Mouse (Mus musculus) liver, embryonic 14.5 days (tissue): ENCODE measurements around the gene Entpd1. TPM values are rescaled to one million over a fixed set of nuclear protein-coding genes. Genes with fewer than 3 reads are reported as not detected.
A peak's percentile ranks its signal among the peaks of the same experiment; 100 is the strongest.

ENCODE experiments used
- ATAC-seq: fragments of 200-750 bp; cut with Nextera tagmentation; 2 replicates; pipeline ENCODE4 v1.8.0; 2017; ENCODE audit warnings: moderate number of reproducible peaks, mild to moderate bottlenecking, moderate library complexity; ENCODE audit not compliant: insufficient read depth
- DNase-seq, 3 experiments: peaks; one replicate each; pipeline ENCODE4 v3.0.0-alpha.2; 2012 to 2013; ENCODE audit warnings: low read depth in 3 of 3, low spot score in 3 of 3
- H3K27ac ChIP-seq: fragments of 300-500 bp; sonication (generic); 2 replicates; pipeline ENCODE4 v1.5.1; 2014; ENCODE audit warnings: moderate library complexity, mild to moderate bottlenecking, control low read depth, inconsistent platforms
- H3K27me3 ChIP-seq: fragments of 300-500 bp; sonication (generic); 2 replicates; pipeline ENCODE4 v1.6.1; 2014; ENCODE audit warnings: mild to moderate bottlenecking, low read length, moderate library complexity; ENCODE audit not compliant: control insufficient read depth, insufficient read depth
- H3K36me3 ChIP-seq: fragments of 300-500 bp; sonication (generic); replicated peaks from 2 replicates; pipeline ENCODE4 v1.6.1; 2014; ENCODE audit warnings: low read depth; ENCODE audit not compliant: control insufficient read depth, insufficient read depth
- H3K4me1 ChIP-seq, 2 experiments: fragments of 200-500 bp in 1 of 2; fragments of 300-500 bp in 1 of 2; sonication (generic) in 1 of 2; replicated peaks; 2 replicates each; pipeline ENCODE4 v1.6.1; 2012 to 2014; ENCODE audit warnings: antibody characterized with exemption in 1 of 2, inconsistent platforms in 1 of 2, low read length in 1 of 2; ENCODE audit not compliant: control insufficient read depth in 2 of 2, insufficient read depth in 2 of 2
- H3K4me2 ChIP-seq: fragments of 300-500 bp; sonication (generic); 2 replicates; pipeline ENCODE4 v1.6.1; 2014; ENCODE audit warnings: low read depth, mild to moderate bottlenecking, control low read depth, moderate library complexity
- H3K4me3 ChIP-seq, 2 experiments: fragments of 200-500 bp in 1 of 2; fragments of 300-500 bp in 1 of 2; sonication (generic) in 1 of 2; 2 replicates each; pipeline ENCODE4 v1.5.1; 2012 to 2014; ENCODE audit warnings: low read depth in 2 of 2, low read length in 2 of 2, mild to moderate bottlenecking in 2 of 2, control low read depth in 1 of 2, inconsistent platforms in 1 of 2, moderate library complexity in 1 of 2; ENCODE audit not compliant: insufficient read depth in 1 of 2
- H3K9ac ChIP-seq: fragments of 300-500 bp; sonication (generic); replicated peaks from 2 replicates; pipeline ENCODE4 v1.6.1; 2014; ENCODE audit warnings: mild to moderate bottlenecking, control low read depth, moderate library complexity
- H3K9me3 ChIP-seq: fragments of 300-500 bp; sonication (generic); 2 replicates; pipeline ENCODE4 v1.6.1; 2016; ENCODE audit warnings: low read length, mixed read lengths; ENCODE audit not compliant: control insufficient read depth
- CTCF ChIP-seq: IDR thresholded peaks from 2 replicates; pipeline ENCODE4 v1.5.1; 2016; ENCODE audit warnings: antibody characterized with exemption, low read depth, control low read depth
- EP300 ChIP-seq: IDR thresholded peaks from 2 replicates; pipeline ENCODE4 v1.6.1; 2016; ENCODE audit warnings: antibody characterized with exemption, low read depth
- WGBS: fragments of 180-500 bp; shearing (Covaris S2); extraction: QIAGEN DNeasy Blood & Tissue Kit; methylation state at CpG from one replicate; pipeline ENCODE4 v1.1.7; 2014; ENCODE audit not compliant: insufficient replicate concordance; 5-methylcytosine and 5-hydroxymethylcytosine counted together
- polyA plus RNA-seq, 2 experiments: library from polyadenylated mRNA; depleted of rRNA in 1 of 2; stranded (reverse) in 1 of 2; unstranded in 1 of 2; fragments of >200 nt; fragmentation: Nextera tagmentation in 1 of 2; extraction: Ambion mirVana in 1 of 2; gene quantifications; 2 replicates each; pipeline versions ENCODE4 v1.2.1 to v1.2.3; 2012 to 2014

Gene Entpd1
- polyA plus RNA-seq, 2 experiments: 1.6 to 2.8 TPM

- peaks cover 0 to 10% of the 10 kb centered on the region in 2 experiments; a peak in 2 of 4 replicates for H3K4me1 ChIP-seq
- no peak overlapping the region for H3K4me3 ChIP-seq
- H3K36me3 ChIP-seq: no peaks in the 10 kb centered on the region
- no peak for ATAC-seq
- DNase-seq: no peak
- no peak overlapping the region for H3K4me2 ChIP-seq
- no peak for TF ChIP-seq EP300
- TF ChIP-seq CTCF: no peak
- peaks cover 2% of the 10 kb centered on the region; the same call in 1 of the 2 replicates for H3K27me3 ChIP-seq
- no peak overlapping the region for H3K27ac ChIP-seq
- 67% methylated on average over 5 of the region's 5 CpGs for WGBS
- H3K9me3 ChIP-seq: no peaks in the 10 kb centered on the region
- H3K9ac ChIP-seq: no peak overlapping the region
These were observed 44.0 kb downstream of the Entpd1 start for GRCm38 (mm10) chr19:40656207-40656606.

GRCm38 (mm10) chr19:40658281-40658680 is 46.1 kb downstream of the Entpd1 start:
- DNase-seq (no peak), ATAC-seq (no peak)
- H3K4me3 ChIP-seq: no peak overlapping the region

GRCm38 (mm10) chr19:40658935-40659334 is 46.8 kb downstream of the Entpd1 start:
- ATAC-seq (no peak), DNase-seq (no peak)
- Histone ChIP-seq H3K9me3 (no peaks in the 10 kb centered on the region), H3K4me1 (peaks cover 0 to 10% of the 10 kb centered on the region in 2 experiments; a peak in 2 of 4 replicates), H3K36me3 (no peaks in the 10 kb centered on the region), H3K4me2 (peak overlapping the region; percentile 57; the same call in 1 of the 2 replicates), H3K4me3 (no peak overlapping the region), H3K9ac (no peak overlapping the region), H3K27ac (no peak overlapping the region), H3K27me3 (peaks cover 2% of the 10 kb centered on the region; the same call in 1 of the 2 replicates)
- WGBS: 40% methylated on average over 5 of the region's 5 CpGs
- no peak for TF ChIP-seq EP300
- no peak for TF ChIP-seq CTCF

More at GRCm38 (mm10) chr19:40658281-40658680, 46.1 kb downstream of the Entpd1 start:
- Histone ChIP-seq H3K27ac (no peak overlapping the region), H3K9me3 (no peaks in the 10 kb centered on the region), H3K4me2 (no peak overlapping the region), H3K36me3 (no peaks in the 10 kb centered on the region), H3K9ac (no peak overlapping the region), H3K27me3 (peaks cover 2% of the 10 kb centered on the region; the same call in 1 of the 2 replicates), H3K4me1 (peaks cover 0 to 10% of the 10 kb centered on the region in 2 experiments; a peak in 2 of 4 replicates)
- whole genome bisulfite sequencing: 42% methylated on average over 6 of the region's 6 CpGs
- no peak for TF ChIP-seq CTCF
- no peak for TF ChIP-seq EP300

GRCm38 (mm10) chr19:40659651-40660478 is 47.7 kb downstream of the Entpd1 start:
- Histone ChIP-seq H3K36me3 (no peaks in the 10 kb centered on the region), H3K4me3 (peak overlapping the region; percentile 34 to 52), H3K9ac (0 out of 2 replicates have a peak overlapping the region, but pooled peaks have one; percentile 9), H3K27me3 (peaks cover 2% of the 10 kb centered on the region; the same call in 1 of the 2 replicates), H3K9me3 (no peaks in the 10 kb centered on the region), H3K4me1 (peaks cover 0 to 10% of the 10 kb centered on the region in 2 experiments; a peak in 2 of 4 replicates), H3K27ac (no peak overlapping the region), H3K4me2 (peak overlapping the region; percentile 57)
- DNase-seq: no peak
- no peak for TF ChIP-seq CTCF
- no peak for ATAC-seq
- WGBS: 2% methylated on average over 16 of the region's 16 CpGs

GRCm38 (mm10) chr19:40660510-40660909 is 48.3 kb downstream of the Entpd1 start:
- no peak for TF ChIP-seq EP300
- H3K4me2 ChIP-seq: peak overlapping the region; percentile 57
- DNase-seq (no peak), ATAC-seq (no peak)
- H3K9ac ChIP-seq: 0 out of 2 replicates have a peak overlapping the region, but pooled peaks have one; percentile 9
- H3K4me3 ChIP-seq: peak overlapping the region; percentile 34 to 52
- no peaks in the 10 kb centered on the region for H3K36me3 ChIP-seq
- H3K27ac ChIP-seq: no peak overlapping the region
- no peaks in the 10 kb centered on the region for H3K9me3 ChIP-seq
- 13% methylated on average over 9 of the region's 9 CpGs for WGBS
- peaks cover 2% of the 10 kb centered on the region; the same call in 1 of the 2 replicates for H3K27me3 ChIP-seq
- H3K4me1 ChIP-seq: peaks cover 0 to 10% of the 10 kb centered on the region in 2 experiments; a peak in 2 of 4 replicates
